Mouse (Mus musculus): Measurements from ENCODE around the gene Sdhaf2. TPM values are rescaled to one million over a fixed set of nuclear protein-coding genes. Genes with fewer than 3 reads are reported as not detected.
A peak's percentile ranks its signal among the peaks of the same experiment; 100 is the strongest.

The Sdhaf2 gene
- polyA plus RNA-seq, 1 experiment from 2014 or later: 68.1 TPM

GRCm38 (mm10) chr19:10456752-10457483 is 69.0 kb downstream of the Sdhaf2 start, which contains the start of gene Lrrc10b:
Gene Lrrc10b, minus strand, starts transcription at chr19:10457473.
- Histone ChIP-seq H3K9me3 (ENCODE audit: control insufficient read depth, low read length) (no peaks in the 10 kb centered on the region), H3K27ac (ENCODE audit: low read depth, low read length) (no peak within 1 kb of the TSS), H3K4me3 (ENCODE audit: low read depth, low read length) (peak within 1 kb of the TSS; percentile 51), H3K9ac (ENCODE audit: low read length) (peak within 1 kb of the TSS; percentile 31), H3K27me3 (ENCODE audit: control insufficient read depth, insufficient read depth, low read length) (peaks cover 52% of the 10 kb centered on the region), H3K36me3 (ENCODE audit: control insufficient read depth, insufficient read depth, low read length) (no peaks in the 10 kb centered on the region), H3K4me2 (ENCODE audit: low read depth) (peak within 1 kb of the TSS; percentile 94), H3K4me1 (ENCODE audit: control insufficient read depth, insufficient read depth, low read length) (0 out of 2 replicates have a peak, but pooled peaks cover 8% of the 10 kb centered on the region)
- peak; percentile 88 for DNase-seq (ENCODE audit: low spot score)
- ATAC-seq (ENCODE audit: insufficient read depth, low FRiP score, low TSS enrichment): peak; percentile 75
- WGBS: under 1% methylated on average over 85 of the region's 96 CpGs

- H3K27ac ChIP-seq (ENCODE audit: low read depth, low read length): no peak overlapping the region
- H3K4me3 ChIP-seq (ENCODE audit: low read depth, low read length): no peak overlapping the region
- H3K27me3 ChIP-seq (ENCODE audit: control insufficient read depth, insufficient read depth, low read length): peaks cover 50% of the 10 kb centered on the region
- 0 out of 2 replicates have a peak, but pooled peaks cover 8% of the 10 kb centered on the region for H3K4me1 ChIP-seq (ENCODE audit: control insufficient read depth, insufficient read depth, low read length)
- 68% methylated on average over 3 of the region's 3 CpGs for WGBS
- no peaks in the 10 kb centered on the region for H3K36me3 ChIP-seq (ENCODE audit: control insufficient read depth, insufficient read depth, low read length)
- DNase-seq (ENCODE audit: low spot score): no peak
- no peak for ATAC-seq (ENCODE audit: insufficient read depth, low FRiP score, low TSS enrichment)
- H3K9ac ChIP-seq (ENCODE audit: low read length): no peak overlapping the region
- H3K9me3 ChIP-seq (ENCODE audit: control insufficient read depth, low read length): no peaks in the 10 kb centered on the region
- H3K4me2 ChIP-seq (ENCODE audit: low read depth): no peak overlapping the region
Observed at GRCm38 (mm10) chr19:10455437-10455806, 70.5 kb downstream of the Sdhaf2 start.

- ATAC-seq (ENCODE audit: insufficient read depth, low FRiP score, low TSS enrichment) (no peak), DNase-seq (ENCODE audit: low spot score) (no peak)
- Histone ChIP-seq H3K9ac (ENCODE audit: low read length) (no peak overlapping the region), H3K4me3 (ENCODE audit: low read depth, low read length) (no peak overlapping the region), H3K4me1 (ENCODE audit: control insufficient read depth, insufficient read depth, low read length) (0 out of 2 replicates have a peak, but pooled peaks cover 8% of the 10 kb centered on the region), H3K4me2 (ENCODE audit: low read depth) (no peak overlapping the region), H3K9me3 (ENCODE audit: control insufficient read depth, low read length) (no peaks in the 10 kb centered on the region), H3K36me3 (ENCODE audit: control insufficient read depth, insufficient read depth, low read length) (no peaks in the 10 kb centered on the region), H3K27me3 (ENCODE audit: control insufficient read depth, insufficient read depth, low read length) (peaks cover 46% of the 10 kb centered on the region), H3K27ac (ENCODE audit: low read depth, low read length) (no peak overlapping the region)
- WGBS: 72% methylated on average over 4 of the region's 4 CpGs
Observed at GRCm38 (mm10) chr19:10454718-10455436, 71.1 kb downstream of the Sdhaf2 start.

Other genes starting within 250 kb of the Sdhaf2 start
- 3.2 and 3.4 TPM in 2 replicates for gene Dagla, start 221.3 kb downstream of the Sdhaf2 start, polyA plus RNA-seq (2014; fragmentation: Nextera tagmentation; extraction: Ambion mirVana)
- gene Syt7, start 137.1 kb downstream of the Sdhaf2 start, polyA plus RNA-seq (2014; fragmentation: Nextera tagmentation; extraction: Ambion mirVana): 3.7 and 4.7 TPM in 2 replicates
- gene Lrrc10b, start 68.7 kb downstream of the Sdhaf2 start, polyA plus RNA-seq (2014; fragmentation: Nextera tagmentation; extraction: Ambion mirVana): 0.55 and 0.56 TPM in 2 replicates
- gene Ppp1r32, start 43.2 kb downstream of the Sdhaf2 start, polyA plus RNA-seq (2014; fragmentation: Nextera tagmentation; extraction: Ambion mirVana): 0.17 TPM in 1 of 2 replicates, not detected in the other
- gene Cpsf7, start 876 bp downstream of the Sdhaf2 start, polyA plus RNA-seq (2014; fragmentation: Nextera tagmentation; extraction: Ambion mirVana): 64.5 and 68.0 TPM in 2 replicates
- 57.7 and 59.4 TPM in 2 replicates for gene Tmem216, start 30.1 kb upstream of the Sdhaf2 start, polyA plus RNA-seq (2014; fragmentation: Nextera tagmentation; extraction: Ambion mirVana)
- 13.2 and 14.3 TPM in 2 replicates for gene Cyb561a3, start 51.0 kb upstream of the Sdhaf2 start, polyA plus RNA-seq (2014; fragmentation: Nextera tagmentation; extraction: Ambion mirVana)
- gene Tmem138, start 51.2 kb upstream of the Sdhaf2 start, polyA plus RNA-seq (2014; fragmentation: Nextera tagmentation; extraction: Ambion mirVana): 55.8 and 56.2 TPM in 2 replicates
- gene Ddb1, start 79.2 kb upstream of the Sdhaf2 start, polyA plus RNA-seq (2014; fragmentation: Nextera tagmentation; extraction: Ambion mirVana): 442 and 460 TPM in 2 replicates
- gene Tkfc, start 79.5 kb upstream of the Sdhaf2 start, polyA plus RNA-seq (2014; fragmentation: Nextera tagmentation; extraction: Ambion mirVana): 21.2 and 22.7 TPM in 2 replicates
- 0.34 TPM in 2 replicates for gene Vwce, start 108.1 kb upstream of the Sdhaf2 start, polyA plus RNA-seq (2014; fragmentation: Nextera tagmentation; extraction: Ambion mirVana)
- gene Pga5, start 151.9 kb upstream of the Sdhaf2 start, polyA plus RNA-seq (2014; fragmentation: Nextera tagmentation; extraction: Ambion mirVana): not detected in 2 replicates
- gene Vps37c, start 162.6 kb upstream of the Sdhaf2 start, polyA plus RNA-seq (2014; fragmentation: Nextera tagmentation; extraction: Ambion mirVana): 34.3 and 34.4 TPM in 2 replicates
- gene Cd5, start 212.9 kb upstream of the Sdhaf2 start, polyA plus RNA-seq (2014; fragmentation: Nextera tagmentation; extraction: Ambion mirVana): 0.11 and 0.24 TPM in 2 replicates